In the genomic region with DNA sequence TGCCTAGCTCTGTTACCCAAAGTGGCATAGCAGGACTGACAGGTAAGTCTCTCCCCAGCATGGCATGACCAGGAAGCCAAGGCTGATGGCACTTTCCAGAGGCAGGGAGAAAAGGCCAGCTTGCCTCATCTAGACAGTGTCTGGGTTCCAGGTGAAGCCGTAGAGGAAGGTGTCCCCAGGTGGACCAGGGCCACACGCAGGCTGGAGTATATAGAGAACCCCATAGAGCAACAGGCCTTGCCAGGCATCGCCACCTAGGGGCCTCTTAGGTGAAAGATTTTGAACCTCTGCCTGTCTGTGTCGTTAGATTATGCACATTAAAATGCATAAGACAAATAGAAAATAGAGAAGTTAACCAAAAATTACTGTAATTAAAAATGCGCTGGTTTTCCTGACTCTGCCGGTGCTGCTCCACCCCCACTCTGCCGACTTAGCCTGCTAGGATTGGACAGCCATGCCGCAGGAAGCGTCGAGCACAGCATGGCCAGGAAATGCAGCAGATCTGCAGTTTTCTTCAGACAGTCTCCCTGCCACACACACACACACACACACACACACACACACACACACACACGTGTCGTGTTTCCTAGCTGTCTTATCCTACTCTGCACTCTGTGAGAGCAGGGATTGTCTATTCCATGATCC, we compare ENCODE assay signal across 10 mouse cellular contexts. TPM values are rescaled to one million over a fixed set of nuclear protein-coding genes. Genes with fewer than 3 reads are reported as not detected.
A peak's percentile ranks its signal among the peaks of the same experiment; 100 is the strongest.
DNase-seq lines count a peak whose midpoint lies in the region; ATAC-seq and TF ChIP-seq lines count a peak whose summit lies in the region.
"Had no signal": no experiment of that assay in that cellular context is flagged by ENCODE, and none has a peak within 500 bp of the region (broad histone marks: within the 10 kb centered on the region; RNA-seq: fewer than 3 reads in every experiment).

No protein-coding gene starts in this region.

- H3K4me1 ChIP-seq in hindbrain, postnatal 0 days (ENCODE audit: insufficient read depth, low read length): peaks cover 19% of the 10 kb centered on the region
- H3K4me1 ChIP-seq in hindbrain, embryonic 16.5 days (ENCODE audit: control insufficient read depth, insufficient read depth, low read depth, low read length): peaks cover 34% of the 10 kb centered on the region

- no peak overlapping the region for H3K27ac ChIP-seq in hindbrain, postnatal 0 days
- H3K27ac ChIP-seq in hindbrain, embryonic 16.5 days (ENCODE audit: low read depth, low read length): no peak overlapping the region

- H3K4me3 ChIP-seq in hindbrain, postnatal 0 days (ENCODE audit: low read length): no peak overlapping the region
- no peak overlapping the region for H3K4me3 ChIP-seq in hindbrain, embryonic 16.5 days (ENCODE audit: low read length)
- H3K4me3 ChIP-seq: erythroblast, embryonic 14.5 days had no signal

- peak; percentile 61 for TF ChIP-seq CTCF in hindbrain, postnatal 0 days (IDR thresholded peaks at IDR 0.05; ENCODE audit: low read depth)

- 35% methylated on average over 12 of the region's 12 CpGs for WGBS in hindbrain, postnatal 0 days
- WGBS in hindbrain, embryonic 16.5 days: 48% methylated on average over 12 of the region's 12 CpGs

- DNase-seq in hindbrain, postnatal 0 days (ENCODE audit: low spot score): peak; percentile 46
- DNase-seq in 416B (ENCODE audit: low read depth) (peak; percentile 56), MN1 (ENCODE audit: low spot score) (peak; percentile 22)
- DNase-seq in induced T-regulatory cell, adult 2 months (ENCODE audit: low read depth): peak; percentile 6
- DNase-seq in urinary bladder, postnatal 10 days (ENCODE audit: low spot score): no peak
- no peak for DNase-seq in layer of hippocampus, adult 8-10 months (ENCODE audit: low spot score in 2 of 2)
- DNase-seq in gastrocnemius, adult 8-10 months (ENCODE audit: low spot score in 2 of 2): no peak
- DNase-seq: thymus, adult 18-20 months had no signal

- H3K27me3 ChIP-seq in hindbrain, postnatal 0 days (ENCODE audit: insufficient read depth, low read length): no peaks in the 10 kb centered on the region
- no peaks in the 10 kb centered on the region for H3K27me3 ChIP-seq in hindbrain, embryonic 16.5 days (replicated peaks; ENCODE audit: control insufficient read depth, insufficient read depth, low read length)

- no peaks in the 10 kb centered on the region for H3K36me3 ChIP-seq in hindbrain, postnatal 0 days (ENCODE audit: insufficient read depth, low read length)
- no peaks in the 10 kb centered on the region for H3K36me3 ChIP-seq in hindbrain, embryonic 16.5 days (ENCODE audit: control insufficient read depth, insufficient read depth, low read length)

- no peaks in the 10 kb centered on the region for H3K9me3 ChIP-seq in hindbrain, postnatal 0 days (ENCODE audit: low read length)
- no peaks in the 10 kb centered on the region for H3K9me3 ChIP-seq in hindbrain, embryonic 16.5 days (ENCODE audit: control insufficient read depth, low read length)

- ATAC-seq in hindbrain, postnatal 0 days: no peak
- no peak for ATAC-seq in hindbrain, embryonic 16.5 days

- no peak overlapping the region for H3K4me2 ChIP-seq in hindbrain, postnatal 0 days (ENCODE audit: low read depth, low read length)
- no peak overlapping the region for H3K4me2 ChIP-seq in hindbrain, embryonic 16.5 days (ENCODE audit: low read length)

- H3K9ac ChIP-seq in hindbrain, postnatal 0 days (replicated peaks; ENCODE audit: low read length): no peak overlapping the region
- H3K9ac ChIP-seq in hindbrain, embryonic 16.5 days (ENCODE audit: low read depth, low read length): no peak overlapping the region

RNA-seq across cellular contexts. Expression of gene Gnao1, which starts 34.2 kb away (rescaled TPM):
- total RNA-seq in hindbrain, postnatal 0 days (2014; rRNA removed): 291 and 301 TPM in 2 replicates
- 230 and 244 TPM in 2 replicates for polyA plus RNA-seq in hindbrain, postnatal 0 days (2015; fragmentation: Nextera tagmentation; extraction: Ambion mirVana)
- 215 and 237 TPM in 2 replicates for polyA plus RNA-seq in hindbrain, embryonic 16.5 days (2015; fragmentation: Nextera tagmentation; extraction: Ambion mirVana)
- 100 to 1,000 TPM; 634 to 668 (median 642) TPM for total RNA-seq in layer of hippocampus, adult 8-10 months (2022)
- 1 to 10 TPM; 3.5 to 5.0 (median 4.5) TPM for total RNA-seq in gastrocnemius, adult 8-10 months (2022)

Comparison
In these comparisons a context has a peak if more than half of its experiments do, and no peak if none do; other contexts are left out.
1. DNase-seq: peak in hindbrain, postnatal 0 days (single experiment), 416B (single experiment), MN1 (single experiment) and induced T-regulatory cell, adult 2 months (single experiment); none in urinary bladder, postnatal 10 days (single experiment), layer of hippocampus, adult 8-10 months (0 of 2) and gastrocnemius, adult 8-10 months (0 of 2).
2. RNA of gene Gnao1, which starts 34.2 kb away (total RNA-seq): 634 to 668 TPM in layer of hippocampus, adult 8-10 months and 291 to 301 TPM in hindbrain, postnatal 0 days; 3.5 to 5.0 TPM in gastrocnemius, adult 8-10 months; every median in the first group is over 10 times any median in the second.